Mouse (Mus musculus): ENCODE data around the gene Epm2aip1. TPM values are rescaled to one million over a fixed set of nuclear protein-coding genes. Genes with fewer than 3 reads are reported as not detected.

Epm2aip1 gene
- polyA plus RNA-seq, 1 experiment, result 3.0 TPM

DNA sequence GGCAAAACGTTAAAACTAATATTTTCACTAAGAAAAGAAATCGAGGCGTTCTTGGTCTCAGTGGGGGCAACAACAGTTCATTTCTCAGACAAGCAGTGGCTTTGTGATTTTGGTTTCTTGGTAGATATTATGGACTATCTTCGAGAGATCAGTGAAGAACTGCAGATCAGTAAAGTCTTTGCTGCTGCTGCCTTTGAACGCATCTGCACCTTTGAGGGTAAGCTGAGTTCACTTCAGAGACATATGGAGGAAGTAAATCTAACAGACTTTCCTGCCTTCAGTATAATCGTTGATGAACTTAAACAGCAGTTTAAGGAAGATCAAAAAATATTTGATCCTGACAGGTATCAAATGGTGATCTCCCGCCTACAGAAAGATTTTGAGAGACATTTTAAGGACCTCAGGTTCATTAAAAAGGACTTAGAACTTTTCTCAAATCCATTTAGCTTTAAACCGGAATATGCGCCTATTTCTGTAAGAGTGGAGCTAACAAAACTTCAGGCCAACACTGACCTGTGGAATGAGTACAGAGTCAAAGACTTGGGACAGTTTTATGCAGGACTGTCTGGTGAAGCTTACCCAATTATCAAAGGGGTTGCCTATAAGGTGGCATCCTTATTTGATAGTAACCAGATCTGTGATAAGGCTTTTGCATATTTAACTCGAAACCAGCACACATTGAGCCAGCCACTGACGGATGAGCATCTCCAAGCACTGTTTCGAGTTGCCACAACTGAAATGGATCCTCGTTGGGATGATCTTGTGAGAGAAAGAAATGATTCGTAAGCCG, 1.5 kb downstream of the Epm2aip1 start:
- Histone ChIP-seq H3K4me3 (ENCODE audit: insufficient read depth, poor library complexity, severe bottlenecking) (peak overlapping the region; percentile 61), H3K79me2 (ENCODE audit: control insufficient read depth, insufficient read depth) (peaks cover 72% of the 10 kb centered on the region), H3K79me3 (ENCODE audit: low read depth) (peaks cover 51% of the 10 kb centered on the region), H3K27me3 (ENCODE audit: control insufficient read depth, insufficient read depth, insufficient read length) (no peaks in the 10 kb centered on the region), H3K36me3 (ENCODE audit: control insufficient read depth, insufficient read depth) (peaks cover 42% of the 10 kb centered on the region), H3ac (ENCODE audit: control insufficient read depth, insufficient read length, low read depth) (peak overlapping the region; percentile 23)
- no peak for TF ChIP-seq MAX (IDR thresholded peaks at IDR 0.05)

DNA sequence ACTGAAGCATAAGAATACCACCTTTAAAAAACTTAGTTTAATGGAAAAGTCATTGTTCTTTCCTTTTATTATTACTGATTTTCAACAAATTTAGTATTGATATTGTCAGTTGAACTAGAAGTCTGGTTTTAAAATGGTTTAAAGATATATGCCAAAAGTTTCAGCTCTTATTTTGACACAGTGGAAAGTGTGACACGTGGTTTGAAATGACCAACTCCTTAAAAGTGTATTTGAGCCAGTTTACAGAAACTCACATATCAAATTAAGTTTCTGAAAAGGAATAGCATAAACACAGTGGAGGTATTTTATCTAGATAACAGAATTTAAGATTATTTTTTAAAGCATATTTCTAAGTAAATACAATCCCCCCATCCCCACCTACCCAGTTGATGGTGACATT, 2.2 kb downstream of the Epm2aip1 start:
- H3K79me2 ChIP-seq (ENCODE audit: control insufficient read depth, insufficient read depth), result peaks cover 72% of the 10 kb centered on the region
- peaks cover 46% of the 10 kb centered on the region for H3K36me3 ChIP-seq (ENCODE audit: control insufficient read depth, insufficient read depth)
- H3K27me3 ChIP-seq (ENCODE audit: control insufficient read depth, insufficient read depth, insufficient read length), result no peaks in the 10 kb centered on the region
- H3ac ChIP-seq (ENCODE audit: control insufficient read depth, insufficient read length, low read depth), result no peak overlapping the region
- H3K4me3 ChIP-seq (ENCODE audit: insufficient read depth, poor library complexity, severe bottlenecking), result no peak overlapping the region
- TF ChIP-seq CEBPB (IDR thresholded peaks at IDR 0.05; ENCODE audit: low read depth) (no peak), CTCF (IDR thresholded peaks at IDR 0.05; ENCODE audit: control insufficient read depth, insufficient read depth, insufficient read length) (no peak), FOSL1 (IDR thresholded peaks at IDR 0.05; ENCODE audit: insufficient read depth, low read length, poor library complexity, severe bottlenecking) (no peak), MYOG (IDR thresholded peaks at IDR 0.05; ENCODE audit: control insufficient read depth, extremely low read depth, insufficient read length) (no peak), USF1 (IDR thresholded peaks at IDR 0.05; ENCODE audit: low read depth) (no peak), MYOD1 (IDR thresholded peaks at IDR 0.05; ENCODE audit: control insufficient read depth, insufficient read length, low read depth) (no peak)
- peaks cover 51% of the 10 kb centered on the region for H3K79me3 ChIP-seq (ENCODE audit: low read depth)

- Histone ChIP-seq H3K79me2 (ENCODE audit: control insufficient read depth, insufficient read depth) (peaks cover 61% of the 10 kb centered on the region), H3ac (ENCODE audit: control insufficient read depth, insufficient read length, low read depth) (no peak overlapping the region), H3K79me3 (ENCODE audit: low read depth) (peaks cover 51% of the 10 kb centered on the region), H3K36me3 (ENCODE audit: control insufficient read depth, insufficient read depth) (peaks cover 46% of the 10 kb centered on the region), H3K27me3 (ENCODE audit: control insufficient read depth, insufficient read depth, insufficient read length) (no peaks in the 10 kb centered on the region), H3K4me3 (ENCODE audit: insufficient read depth, poor library complexity, severe bottlenecking) (peak overlapping the region; percentile 0)
- no peak for TF ChIP-seq MYOD1 (IDR thresholded peaks at IDR 0.05; ENCODE audit: control insufficient read depth, insufficient read length, low read depth)
- no peak for TF ChIP-seq USF1 (IDR thresholded peaks at IDR 0.05; ENCODE audit: low read depth)
- TF ChIP-seq MYOG (IDR thresholded peaks at IDR 0.05; ENCODE audit: control insufficient read depth, extremely low read depth, insufficient read length), result no peak
- TF ChIP-seq MAX (IDR thresholded peaks at IDR 0.05), result no peak
- TF ChIP-seq CTCF (IDR thresholded peaks at IDR 0.05; ENCODE audit: control insufficient read depth, insufficient read depth, insufficient read length), result no peak
- no peak for TF ChIP-seq CEBPB (IDR thresholded peaks at IDR 0.05; ENCODE audit: low read depth)
- no peak for TF ChIP-seq FOSL1 (IDR thresholded peaks at IDR 0.05; ENCODE audit: insufficient read depth, low read length, poor library complexity, severe bottlenecking)
Observed at GRCm38 (mm10) chr9:111275156-111275555, 3.4 kb downstream of the Epm2aip1 start.

- H3ac ChIP-seq (ENCODE audit: control insufficient read depth, insufficient read length, low read depth), result no peak overlapping the region
- H3K79me3 ChIP-seq (ENCODE audit: low read depth), result no peaks in the 10 kb centered on the region
- no peaks in the 10 kb centered on the region for H3K36me3 ChIP-seq (ENCODE audit: control insufficient read depth, insufficient read depth)
- no peaks in the 10 kb centered on the region for H3K79me2 ChIP-seq (ENCODE audit: control insufficient read depth, insufficient read depth)
- no peaks in the 10 kb centered on the region for H3K27me3 ChIP-seq (ENCODE audit: control insufficient read depth, insufficient read depth, insufficient read length)
- H3K4me3 ChIP-seq (ENCODE audit: insufficient read depth, poor library complexity, severe bottlenecking), result no peak overlapping the region
- TF ChIP-seq USF1 (IDR thresholded peaks at IDR 0.05; ENCODE audit: low read depth) (no peak), MAX (IDR thresholded peaks at IDR 0.05) (no peak), CEBPB (IDR thresholded peaks at IDR 0.05; ENCODE audit: low read depth) (no peak), MYOD1 (IDR thresholded peaks at IDR 0.05; ENCODE audit: control insufficient read depth, insufficient read length, low read depth) (no peak), FOSL1 (IDR thresholded peaks at IDR 0.05; ENCODE audit: insufficient read depth, low read length, poor library complexity, severe bottlenecking) (no peak), MYOG (IDR thresholded peaks at IDR 0.05; ENCODE audit: control insufficient read depth, extremely low read depth, insufficient read length) (no peak)
Observed at GRCm38 (mm10) chr9:111285061-111285460, 13.3 kb downstream of the Epm2aip1 start.

GRCm38 (mm10) chr9:111285676-111286075, 13.9 kb downstream of the Epm2aip1 start:
- no peak for TF ChIP-seq CTCF (IDR thresholded peaks at IDR 0.05; ENCODE audit: control insufficient read depth, insufficient read depth, insufficient read length)
- no peak for TF ChIP-seq MAX (IDR thresholded peaks at IDR 0.05)
- no peak for TF ChIP-seq MYOD1 (IDR thresholded peaks at IDR 0.05; ENCODE audit: control insufficient read depth, insufficient read length, low read depth)
- TF ChIP-seq FOSL1 (IDR thresholded peaks at IDR 0.05; ENCODE audit: insufficient read depth, low read length, poor library complexity, severe bottlenecking), result no peak
- no peak for TF ChIP-seq CEBPB (IDR thresholded peaks at IDR 0.05; ENCODE audit: low read depth)
- no peak for TF ChIP-seq MYOG (IDR thresholded peaks at IDR 0.05; ENCODE audit: control insufficient read depth, extremely low read depth, insufficient read length)
- no peak for TF ChIP-seq USF1 (IDR thresholded peaks at IDR 0.05; ENCODE audit: low read depth)

GRCm38 (mm10) chr9:111286468-111286867, 14.7 kb downstream of the Epm2aip1 start:
- H3K27me3 ChIP-seq (ENCODE audit: control insufficient read depth, insufficient read depth, insufficient read length), result no peaks in the 10 kb centered on the region
- H3K79me3 ChIP-seq (ENCODE audit: low read depth), result no peaks in the 10 kb centered on the region
- H3K36me3 ChIP-seq (ENCODE audit: control insufficient read depth, insufficient read depth), result no peaks in the 10 kb centered on the region
- H3K4me3 ChIP-seq (ENCODE audit: insufficient read depth, poor library complexity, severe bottlenecking), result no peak overlapping the region
- no peak overlapping the region for H3ac ChIP-seq (ENCODE audit: control insufficient read depth, insufficient read length, low read depth)
- no peaks in the 10 kb centered on the region for H3K79me2 ChIP-seq (ENCODE audit: control insufficient read depth, insufficient read depth)
- TF ChIP-seq MYOG (IDR thresholded peaks at IDR 0.05; ENCODE audit: control insufficient read depth, extremely low read depth, insufficient read length) (no peak), MYOD1 (IDR thresholded peaks at IDR 0.05; ENCODE audit: control insufficient read depth, insufficient read length, low read depth) (no peak), CEBPB (IDR thresholded peaks at IDR 0.05; ENCODE audit: low read depth) (no peak)

More at GRCm38 (mm10) chr9:111285676-111286075, 13.9 kb downstream of the Epm2aip1 start:
- H3ac ChIP-seq (ENCODE audit: control insufficient read depth, insufficient read length, low read depth), result no peak overlapping the region
- no peaks in the 10 kb centered on the region for H3K27me3 ChIP-seq (ENCODE audit: control insufficient read depth, insufficient read depth, insufficient read length)
- no peaks in the 10 kb centered on the region for H3K79me2 ChIP-seq (ENCODE audit: control insufficient read depth, insufficient read depth)
- no peak overlapping the region for H3K4me3 ChIP-seq (ENCODE audit: insufficient read depth, poor library complexity, severe bottlenecking)
- H3K36me3 ChIP-seq (ENCODE audit: control insufficient read depth, insufficient read depth), result no peaks in the 10 kb centered on the region
- H3K79me3 ChIP-seq (ENCODE audit: low read depth), result no peaks in the 10 kb centered on the region

Measured in C2C12 (cell line).